Mouse (Mus musculus) adrenal gland, adult 18-20 months (tissue): ENCODE data around the gene Rgs11. TPM values are rescaled to one million over a fixed set of nuclear protein-coding genes. Genes with fewer than 3 reads are reported as not detected.

Experiments
- DNase-seq, 2 experiments: peaks; one replicate each; pipeline ENCODE4 v3.0.0; 2021 to 2022; ENCODE audit warnings: low spot score in 2 of 2
- total RNA-seq, 2 experiments: library from RNA; stranded (reverse); gene quantifications; 1 replicate in 1 of 2; 2 replicates in 1 of 2; pipeline ENCODE4 v1.2.3; 2021

Rgs11 gene
- total RNA-seq, 2 experiments from 2014 or later, result 40.8 to 47.1 TPM

- no peak for DNase-seq
Measured at GRCm38 (mm10) chr17:26229776-26230175, 27.0 kb downstream of the Rgs11 start.

GRCm38 (mm10) chr17:26231156-26231555 lies 28.4 kb downstream of the Rgs11 start:
- no peak for DNase-seq

DNA sequence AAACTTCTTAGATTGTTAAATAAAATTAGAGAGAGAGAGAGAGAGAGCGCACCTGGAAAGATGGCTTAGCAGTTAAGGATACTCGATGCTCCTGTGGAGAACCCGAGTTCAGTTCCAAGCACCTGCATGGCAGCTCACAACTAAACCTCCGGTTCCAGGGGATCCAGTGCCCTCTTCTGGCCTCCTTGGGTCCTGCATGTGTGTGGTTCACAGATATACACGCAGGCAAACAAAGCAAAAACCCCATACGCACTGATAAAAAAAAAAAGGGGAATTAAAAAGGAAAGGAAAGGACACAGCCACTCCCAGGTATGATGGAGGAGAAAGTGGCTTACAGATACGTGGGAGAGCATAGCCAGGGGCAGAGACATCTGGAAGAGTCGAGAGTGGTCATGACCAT lies 30.1 kb downstream of the Rgs11 start:
- DNase-seq, result no peak

DNA sequence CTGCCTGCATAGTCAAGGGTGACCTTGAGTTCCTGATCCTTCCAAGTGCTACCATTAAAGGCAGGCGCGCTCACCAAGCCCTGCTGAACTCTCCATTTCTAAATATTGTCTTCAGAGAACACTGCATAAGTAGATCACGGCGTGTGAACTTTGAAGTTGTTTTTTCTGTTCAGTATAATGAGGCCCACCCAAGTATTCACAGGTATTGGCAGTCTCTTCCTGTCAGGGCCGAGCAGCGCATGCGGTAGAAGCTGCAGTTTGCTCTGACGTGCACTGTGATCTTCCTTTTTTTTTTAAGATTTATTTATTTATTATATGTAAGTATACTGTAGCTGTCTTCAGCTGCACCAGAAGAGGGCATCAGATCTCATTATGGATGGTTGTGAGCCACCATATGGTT lies 31.6 kb downstream of the Rgs11 start:
- DNase-seq, result no peak

DNA sequence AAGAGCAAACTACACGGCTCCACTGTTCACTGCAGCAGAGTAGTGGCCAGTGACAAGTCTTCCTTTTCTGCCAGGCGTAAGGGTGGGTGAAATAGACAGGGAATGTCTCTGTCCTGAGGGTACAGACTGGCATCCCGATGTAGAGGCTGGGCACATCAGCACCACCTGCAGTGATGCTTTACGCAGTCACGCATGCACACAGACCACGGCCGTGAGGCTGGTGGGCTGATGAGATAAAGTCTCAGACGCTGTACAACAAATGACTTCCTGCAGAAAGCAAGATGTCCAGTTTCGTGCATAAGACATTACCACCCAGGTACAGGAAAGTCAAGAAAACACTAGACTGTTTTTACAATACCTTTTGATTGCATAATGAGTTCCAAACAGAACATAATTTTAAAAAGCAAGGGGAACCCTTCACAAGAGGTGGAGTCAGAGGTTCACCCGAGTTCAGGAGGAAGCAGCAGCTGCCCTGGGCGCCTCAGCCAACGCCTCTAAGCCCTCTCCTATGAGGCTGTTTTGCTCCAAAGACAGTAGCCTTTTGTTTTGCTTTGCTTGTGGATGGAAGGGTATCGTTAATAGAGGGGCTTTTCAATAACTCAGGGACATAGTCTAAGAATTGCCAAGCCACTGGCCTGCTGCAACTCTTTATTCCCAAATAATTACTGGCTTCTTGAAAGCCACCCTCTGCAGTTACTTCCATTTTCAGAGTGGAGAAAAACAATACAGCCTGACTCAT lies 32.5 kb downstream of the Rgs11 start:
- no peak for DNase-seq

- DNase-seq, result no peak
Measured at GRCm38 (mm10) chr17:26237667-26238066, 34.9 kb downstream of the Rgs11 start.

DNA sequence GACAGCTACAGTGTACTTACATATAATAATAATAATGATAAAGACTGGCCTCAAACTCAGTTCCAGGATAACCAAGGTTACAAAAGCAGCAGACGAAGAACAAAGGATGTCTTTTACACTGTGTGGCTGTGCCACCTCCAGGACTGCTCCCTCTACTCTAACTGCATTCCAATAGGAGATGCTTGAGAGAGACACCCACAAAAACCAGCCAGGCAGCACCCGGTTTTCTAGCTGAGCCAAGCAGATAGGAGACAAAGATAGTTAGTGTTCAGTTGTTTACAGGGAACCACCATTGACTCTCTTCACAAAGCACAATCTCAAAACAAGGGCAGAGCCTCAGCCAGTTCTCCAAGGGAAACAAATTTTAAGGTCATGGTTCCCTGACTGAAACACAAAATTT lies 36.8 kb downstream of the Rgs11 start:
- DNase-seq, result no peak

- DNase-seq, result no peak
Measured at GRCm38 (mm10) chr17:26240120-26240790, 37.5 kb downstream of the Rgs11 start.

- no peak for DNase-seq
Measured at GRCm38 (mm10) chr17:26240990-26241389, 38.2 kb downstream of the Rgs11 start.

GRCm38 (mm10) chr17:26243471-26244100 lies 40.8 kb downstream of the Rgs11 start:
- DNase-seq, result peak in 1 of 2 experiments; percentile 69

- peak; percentile 88 to 91 for DNase-seq
Measured at GRCm38 (mm10) chr17:26244101-26244841, 41.5 kb downstream of the Rgs11 start, which contains the start of gene Fam234a. TSS of gene Fam234a (minus strand) at chr17:26244242.

DNA sequence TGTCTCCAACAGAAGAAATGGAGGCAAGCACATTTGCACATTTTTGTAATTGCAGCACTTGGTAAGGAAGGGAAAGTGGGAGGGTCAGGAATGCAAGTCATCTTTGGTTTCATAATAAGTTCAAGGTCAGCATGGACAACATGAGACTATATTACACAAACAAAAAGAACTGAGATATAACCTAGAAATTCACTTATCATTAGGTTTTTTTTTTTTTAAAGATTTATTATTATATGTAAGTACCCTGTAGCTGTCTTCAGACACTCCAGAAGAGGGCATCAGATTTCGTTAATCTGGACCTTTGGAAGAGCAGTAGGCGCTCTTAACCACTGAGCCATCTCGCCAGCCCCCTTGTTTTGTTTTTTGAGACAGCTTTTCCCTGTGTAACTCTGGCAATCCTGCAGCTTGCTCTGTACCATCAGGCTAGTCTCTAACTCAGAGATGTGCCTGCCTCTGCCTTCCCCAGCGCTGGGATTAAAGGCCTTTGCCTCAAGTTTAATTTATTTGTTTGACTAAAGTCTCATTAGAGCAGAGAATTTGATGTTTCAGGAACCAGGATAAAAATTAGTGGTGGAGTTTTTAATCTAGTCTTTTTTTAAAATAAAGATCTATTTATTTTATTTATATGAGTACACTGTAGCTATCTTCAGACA lies 49.3 kb downstream of the Rgs11 start:
- DNase-seq, result no peak

- peak; percentile 91 to 93 for DNase-seq
Measured at GRCm38 (mm10) chr17:26252539-26253251, 49.9 kb downstream of the Rgs11 start, which contains the start of gene Luc7l. TSS of gene Luc7l (plus strand) at chr17:26252896.

DNA sequence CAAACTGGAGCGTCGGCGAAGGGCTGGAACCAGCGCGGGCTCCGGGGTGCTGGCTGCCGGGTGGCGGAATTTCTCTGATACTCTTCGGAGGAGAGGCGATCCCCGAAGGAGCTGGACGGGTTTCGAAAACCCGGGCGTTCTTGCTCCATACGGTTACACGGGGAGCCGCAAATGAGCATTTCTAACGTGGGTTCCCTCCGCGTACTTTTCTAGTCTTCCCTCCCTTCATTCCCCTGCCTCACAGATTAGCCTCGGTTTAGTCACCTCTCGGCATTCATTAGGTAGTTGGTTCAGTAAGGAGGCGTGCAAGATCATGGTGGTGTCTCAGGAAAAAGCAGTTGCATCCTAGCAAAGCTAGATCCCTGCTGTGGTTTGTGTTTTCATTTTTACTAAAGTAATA lies 50.6 kb downstream of the Rgs11 start:
- no peak for DNase-seq

GRCm38 (mm10) chr17:26255313-26255712 lies 52.6 kb downstream of the Rgs11 start:
- DNase-seq, result no peak

Other genes starting within 250 kb of the Rgs11 start
- 10 to 100 TPM; 22.6 to 24.4 TPM for gene Capn15, start 217.2 kb upstream of the Rgs11 start, total RNA-seq
- 10 to 100 TPM; 22.6 to 24.6 TPM for gene Rab11fip3, start 133.4 kb upstream of the Rgs11 start, total RNA-seq
- 10 to 100 TPM; 23.8 to 25.0 TPM for gene Decr2, start 112.6 kb upstream of the Rgs11 start, total RNA-seq
- 1 to 10 TPM; 2.9 to 3.2 TPM for gene Nme4, start 107.3 kb upstream of the Rgs11 start, total RNA-seq
- gene Tmem8, start 89.7 kb upstream of the Rgs11 start, total RNA-seq, result 1 to 10 TPM; 6.4 to 7.6 TPM
- gene Mrpl28, start 79.5 kb upstream of the Rgs11 start, total RNA-seq, result 10 to 100 TPM; 84.1 to 87.5 TPM
- 10 to 100 TPM; 38.6 to 46.8 TPM for gene Axin1, start 64.3 kb upstream of the Rgs11 start, total RNA-seq
- gene Pdia2, start 3.9 kb upstream of the Rgs11 start, total RNA-seq, result under 1 TPM; 0.70 to 0.96 TPM
- gene Arhgdig, start 4.8 kb downstream of the Rgs11 start, total RNA-seq, result 10 to 100 TPM; 12.7 to 13.2 TPM
- 100 to 1,000 TPM; 112 to 124 TPM for gene Fam234a, start 41.3 kb downstream of the Rgs11 start, total RNA-seq
- gene Luc7l, start 49.9 kb downstream of the Rgs11 start, total RNA-seq, result 10 to 100 TPM; 61.9 to 81.4 TPM
- gene Neurl1b, start 211.9 kb downstream of the Rgs11 start, total RNA-seq, result 10 to 100 TPM; 23.2 to 35.2 TPM